Mouse (Mus musculus) urinary bladder, postnatal 14 days (tissue): Measurements from ENCODE around the gene Slc22a20.

Experiments used
- DNase-seq: peaks from one replicate; pipeline ENCODE4 v3.0.0; 2021; ENCODE audit warnings: low spot score

The Slc22a20 gene

DNA sequence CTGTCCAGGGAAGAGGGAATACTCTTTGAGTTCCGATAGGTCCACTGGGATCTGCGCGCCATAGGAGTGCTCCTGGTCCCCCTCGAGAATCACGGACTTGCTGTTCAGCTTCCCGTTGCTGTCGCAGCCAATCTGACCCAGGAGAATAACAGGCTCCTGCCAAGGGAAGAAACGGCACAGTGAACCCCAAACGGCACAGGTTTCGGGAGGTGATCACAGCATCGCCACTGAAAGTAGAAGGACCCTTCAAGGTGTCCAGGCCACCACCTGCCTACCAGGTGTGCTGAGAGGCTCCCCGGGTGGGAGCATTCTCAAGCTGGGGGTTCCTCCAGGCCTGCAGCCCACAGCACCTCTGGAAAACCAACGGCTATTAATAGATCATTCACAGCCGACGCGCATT lies 34.3 kb downstream of the Slc22a20 start:
- DNase-seq = no peak

DNA sequence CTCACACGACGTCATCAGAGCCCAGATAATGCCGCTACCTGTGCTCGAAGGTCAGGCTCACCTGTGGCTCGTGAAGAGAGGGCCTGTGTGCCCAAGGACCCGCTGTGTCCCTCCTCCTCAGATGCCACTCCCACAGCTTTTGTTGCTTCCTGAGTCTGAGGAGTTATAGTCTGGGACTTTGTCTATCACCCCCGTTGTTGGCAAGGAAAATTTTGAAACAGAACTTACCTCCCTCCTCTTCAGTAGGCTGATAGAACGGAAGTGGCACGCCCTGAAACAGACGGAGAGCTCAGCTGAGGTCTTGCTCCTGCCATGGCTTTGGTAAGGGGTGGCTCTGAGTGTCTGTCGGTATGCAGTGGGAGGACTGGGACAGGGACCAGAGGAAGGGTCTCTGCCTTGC lies 35.7 kb downstream of the Slc22a20 start:
- no peak for DNase-seq

DNA sequence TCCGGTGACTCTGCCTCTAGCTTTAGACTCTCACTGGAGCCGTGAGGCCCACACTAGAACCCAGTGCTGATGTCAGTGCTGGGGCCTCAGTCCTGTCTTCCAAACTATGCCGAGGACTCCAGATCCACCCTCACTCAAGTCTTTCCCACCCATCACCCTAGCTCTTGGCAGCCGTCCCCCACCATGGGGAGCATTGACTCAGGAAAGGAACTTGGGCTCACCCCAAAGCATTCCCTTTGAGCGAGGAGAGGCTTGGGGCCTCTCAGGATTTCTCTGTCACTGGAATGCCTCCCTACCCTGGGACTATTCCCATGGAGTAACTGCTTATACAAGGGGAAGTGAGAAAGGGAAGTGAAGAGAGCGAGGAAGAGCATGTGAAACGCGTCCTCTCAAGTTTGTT lies 40.1 kb downstream of the Slc22a20 start:
- DNase-seq = peak; percentile 63

DNA sequence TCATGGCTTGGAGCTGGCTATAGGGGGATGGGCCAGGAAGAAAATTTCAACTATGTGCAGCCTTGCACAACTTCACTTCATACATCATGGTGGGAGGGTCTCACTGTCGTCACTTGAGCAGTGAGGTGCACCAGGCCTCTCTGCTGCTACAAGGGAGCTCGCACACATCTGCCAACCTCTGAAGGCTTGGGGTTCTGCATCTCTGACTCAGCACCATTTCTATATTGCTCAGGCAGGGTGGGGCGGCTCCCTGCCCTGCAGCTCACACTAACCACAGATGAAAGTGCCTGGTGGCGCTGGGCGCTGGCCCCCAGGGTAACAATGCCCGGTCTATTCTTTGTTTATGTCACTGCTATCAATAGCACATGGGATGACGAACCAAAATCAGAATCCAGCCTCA lies 40.9 kb downstream of the Slc22a20 start:
- DNase-seq = peak; percentile 59

DNA sequence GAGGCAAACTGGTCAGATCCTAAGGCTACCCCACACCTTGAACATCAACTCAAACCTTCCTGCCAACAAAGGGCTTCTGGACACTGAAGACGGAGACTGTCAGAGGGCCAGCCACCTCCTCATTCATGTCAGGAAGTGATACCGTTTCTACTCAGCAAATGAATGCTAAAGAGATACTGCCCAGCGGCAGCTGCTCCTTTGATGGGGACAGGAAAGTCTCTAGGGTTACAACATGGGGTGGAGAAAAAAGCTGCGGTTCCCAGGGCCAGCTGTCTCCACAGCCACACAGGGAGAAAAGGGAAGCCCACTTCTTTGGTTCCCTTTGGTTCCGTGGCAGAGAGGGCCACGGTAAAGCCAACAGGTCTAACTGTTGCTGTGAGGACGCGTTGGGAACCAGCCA lies 41.8 kb downstream of the Slc22a20 start:
- no peak for DNase-seq

DNA sequence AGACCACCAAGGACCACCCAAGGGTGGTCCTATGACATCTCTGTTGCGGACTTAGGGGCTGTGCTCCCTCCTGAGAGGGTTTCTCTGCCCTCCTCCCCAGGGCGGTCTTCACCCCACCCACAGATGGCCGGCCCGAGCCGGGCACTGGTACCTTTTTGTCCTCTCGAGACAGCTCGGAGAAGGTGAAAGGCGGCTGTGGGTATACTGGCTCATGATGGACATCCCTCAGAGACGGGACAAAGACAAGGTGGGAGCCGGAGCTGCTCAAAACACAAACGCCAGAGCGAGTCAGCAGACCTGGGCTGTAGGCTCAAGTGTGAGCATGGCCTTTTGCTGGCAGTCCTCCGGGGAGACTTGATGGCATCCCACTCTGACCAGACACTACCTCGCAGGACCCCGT lies 42.5 kb downstream of the Slc22a20 start:
- no peak for DNase-seq

DNA sequence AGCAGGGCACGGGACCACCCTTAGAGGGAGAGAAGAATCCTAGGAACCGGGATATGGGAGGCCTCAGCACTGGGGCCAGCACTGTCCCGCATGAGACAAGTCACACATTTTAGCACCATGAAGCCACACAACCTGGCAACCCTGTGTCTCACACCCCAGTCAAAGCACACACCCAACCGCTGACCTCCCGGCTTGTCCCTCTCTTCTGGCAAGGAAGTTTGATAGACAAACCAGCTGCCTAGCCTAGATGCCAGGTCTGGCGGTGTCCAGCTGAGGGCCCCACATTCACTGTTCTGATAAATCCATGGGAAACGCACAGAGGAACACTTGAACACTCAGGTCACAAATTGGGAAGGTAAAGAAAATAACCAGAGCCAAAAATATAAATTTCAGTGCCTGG lies 43.4 kb downstream of the Slc22a20 start:
- DNase-seq = no peak

DNA sequence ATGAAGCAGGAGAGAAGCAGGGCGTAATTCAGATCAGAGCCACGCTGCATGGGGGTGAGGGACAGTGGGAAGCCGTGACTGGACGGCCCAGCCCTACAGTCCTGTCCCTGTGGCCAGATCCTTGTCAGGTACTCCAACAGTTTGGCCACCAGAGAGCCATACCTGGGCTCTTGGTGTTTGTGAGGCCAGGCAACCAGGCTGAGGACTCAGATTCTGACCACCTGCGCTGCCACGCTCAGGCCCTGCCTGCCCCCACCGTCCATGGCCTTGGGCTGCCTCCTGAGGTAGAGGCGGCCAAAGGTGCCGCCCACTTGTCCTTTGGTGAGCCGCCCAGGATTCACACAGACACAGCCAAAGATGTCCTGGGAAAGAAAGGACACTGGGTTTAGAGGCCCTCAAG lies 45.3 kb downstream of the Slc22a20 start:
- DNase-seq = no peak

DNA sequence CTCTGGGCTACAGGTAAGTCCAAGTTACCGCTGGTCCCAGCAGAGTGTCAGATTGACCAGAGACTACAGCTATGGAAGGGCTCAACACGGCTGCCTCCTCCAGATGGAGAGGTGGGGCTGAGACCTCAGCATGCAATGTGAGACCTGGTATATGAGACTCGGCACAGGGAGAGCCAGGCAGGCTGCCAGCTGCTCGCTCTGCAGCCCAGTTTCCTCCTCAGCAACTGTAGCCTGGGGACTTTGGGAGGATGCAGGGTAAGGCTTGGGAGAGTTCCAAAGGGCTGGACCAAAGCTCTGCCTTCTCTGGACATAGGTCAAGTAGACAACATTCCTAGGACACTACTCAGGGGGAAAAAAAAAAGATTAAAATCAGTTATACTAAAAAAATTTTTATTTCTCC lies 45.8 kb downstream of the Slc22a20 start:
- DNase-seq = peak; percentile 89

DNA sequence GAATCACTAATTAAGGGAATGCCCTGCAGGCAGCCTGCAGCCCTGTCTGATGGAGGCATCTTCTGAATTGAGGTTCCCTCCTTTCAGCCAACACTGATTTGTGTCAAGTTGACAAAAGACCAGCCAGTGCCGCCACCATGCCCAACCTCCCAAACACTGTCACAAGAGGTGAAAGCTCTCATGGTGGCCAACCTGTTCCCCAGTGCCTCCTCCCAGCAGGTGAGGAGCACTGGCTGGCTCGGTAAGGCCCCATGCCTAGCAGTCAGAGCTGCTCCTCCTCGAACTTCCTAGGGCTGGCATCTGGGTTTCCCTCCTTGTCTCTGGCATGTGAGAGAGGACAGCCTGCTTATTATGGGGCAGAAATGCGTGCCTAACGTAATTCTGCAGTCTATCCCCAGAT lies 46.2 kb downstream of the Slc22a20 start:
- DNase-seq = no peak

DNA sequence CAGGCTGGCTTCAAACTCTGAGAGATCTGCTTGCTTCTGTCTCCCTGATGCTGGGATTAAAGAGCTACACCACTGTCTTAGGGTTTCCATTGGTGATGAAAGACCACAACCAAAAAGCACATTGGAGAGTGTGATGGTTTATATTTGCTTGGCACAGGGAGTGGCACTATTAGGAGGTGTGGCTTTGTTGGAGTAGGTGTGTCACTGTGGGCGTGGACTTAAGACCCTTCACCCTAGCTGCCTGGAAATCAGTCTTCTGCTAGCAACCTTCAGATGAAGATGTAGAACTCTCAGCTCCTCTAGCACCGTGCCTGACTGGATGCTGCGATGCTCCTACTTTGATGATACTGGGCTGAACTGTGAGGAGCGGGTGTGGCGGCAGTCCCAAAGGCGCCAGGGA lies 47.4 kb downstream of the Slc22a20 start:
- no peak for DNase-seq

DNA sequence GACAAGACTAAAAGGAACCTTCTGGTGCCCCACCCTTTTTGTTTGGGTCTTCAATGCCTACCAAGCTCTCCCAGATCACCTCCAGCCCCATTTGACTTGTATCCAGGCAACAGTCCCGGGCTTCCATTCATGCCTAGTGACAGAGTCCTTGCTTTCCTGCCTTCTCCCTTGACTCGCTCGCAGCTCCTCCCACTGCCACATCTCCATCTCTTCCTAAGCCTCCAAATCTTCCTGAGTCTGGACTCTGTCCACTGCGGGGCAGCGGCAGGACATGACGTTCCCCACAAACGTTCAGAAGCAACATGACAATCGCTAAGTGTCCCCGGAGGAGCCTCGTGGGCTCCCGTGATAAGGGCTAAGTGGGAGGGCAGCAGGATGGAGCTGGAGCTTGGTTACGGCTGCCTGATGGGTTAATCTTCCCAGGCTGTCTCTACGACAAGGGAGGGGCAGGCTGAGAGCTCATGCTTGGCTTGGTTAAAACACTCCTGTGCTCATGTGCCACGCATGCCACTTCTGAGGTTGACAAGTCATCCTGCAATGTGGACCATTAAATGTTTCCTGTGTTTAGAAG lies 48.0 kb downstream of the Slc22a20 start:
- no peak for DNase-seq

DNA sequence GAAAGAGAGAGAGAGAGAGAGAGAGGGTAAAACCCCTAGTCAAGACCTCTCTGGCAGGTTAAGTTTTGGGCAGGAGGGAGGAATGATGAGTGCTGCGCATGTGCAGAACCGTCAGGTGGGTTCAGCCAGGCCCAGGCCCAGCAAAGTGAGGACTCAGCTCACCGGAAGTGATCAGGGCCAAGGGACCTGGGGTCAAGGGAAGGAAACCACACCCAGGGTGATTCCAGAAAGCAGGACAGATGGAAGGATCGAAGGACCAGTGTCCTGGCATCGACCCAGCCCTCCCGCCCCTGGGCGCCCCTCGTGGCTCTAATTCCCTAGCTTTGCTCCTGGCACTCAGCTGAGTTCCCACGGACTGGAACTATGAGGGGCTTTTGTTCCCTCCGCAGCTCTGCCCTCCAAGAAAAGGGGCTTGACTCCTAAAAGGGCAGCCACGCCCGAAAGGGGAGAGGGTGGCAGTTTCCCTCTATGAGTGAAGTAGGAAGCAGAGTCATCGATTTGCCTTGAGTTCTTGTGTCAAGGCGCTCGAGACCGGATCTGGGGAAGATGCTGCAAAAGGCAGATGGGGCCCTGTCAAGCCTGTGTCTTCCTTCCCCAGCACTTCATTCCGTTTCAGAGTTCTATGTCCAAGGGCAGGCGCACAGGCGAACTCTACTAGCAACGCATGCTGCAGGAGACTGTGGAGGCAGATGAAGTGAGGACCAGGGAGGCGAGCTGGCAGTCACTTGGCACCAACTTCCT lies 48.7 kb downstream of the Slc22a20 start:
- DNase-seq = no peak

DNA sequence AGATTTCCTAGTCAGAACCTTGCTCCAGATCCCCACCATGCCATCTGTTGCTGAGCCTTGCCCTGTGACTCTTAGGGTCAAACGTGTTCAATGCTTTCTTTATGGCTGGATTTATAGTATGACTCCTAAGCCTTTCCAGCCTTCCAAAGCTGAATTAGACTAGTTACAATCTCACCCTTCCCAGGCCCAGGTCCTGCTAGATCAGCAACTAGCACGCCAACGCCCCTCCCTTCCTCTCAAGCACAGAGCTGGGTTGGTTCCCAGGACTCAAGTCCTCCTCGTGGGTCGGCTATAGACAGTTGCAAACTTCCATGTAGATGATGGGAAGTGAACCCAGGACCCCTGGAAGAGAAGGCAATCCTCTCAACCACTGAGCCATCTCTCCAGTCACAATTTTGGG lies 50.3 kb downstream of the Slc22a20 start:
- DNase-seq = peak; percentile 54

DNA sequence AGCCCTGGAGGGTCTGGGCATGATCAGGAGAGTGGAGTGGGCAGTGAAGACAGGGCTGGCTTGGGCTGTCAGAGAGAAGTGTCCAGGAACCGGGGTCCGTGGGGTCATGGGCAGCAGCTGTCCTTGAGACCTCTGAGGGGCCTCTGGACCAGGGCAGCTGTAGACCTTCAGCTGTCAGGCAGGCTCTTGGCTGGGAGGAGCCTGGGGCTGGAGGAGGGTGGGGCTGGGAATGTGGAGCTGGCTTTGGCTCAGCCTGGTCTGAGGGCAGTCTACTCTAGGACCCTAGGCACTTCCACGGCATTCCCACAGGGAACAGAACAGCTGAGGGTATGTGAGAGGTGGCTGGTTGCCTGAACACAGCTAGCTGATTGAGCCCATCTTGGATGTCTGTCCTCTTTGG lies 50.7 kb downstream of the Slc22a20 start:
- peak; percentile 69 for DNase-seq

DNA sequence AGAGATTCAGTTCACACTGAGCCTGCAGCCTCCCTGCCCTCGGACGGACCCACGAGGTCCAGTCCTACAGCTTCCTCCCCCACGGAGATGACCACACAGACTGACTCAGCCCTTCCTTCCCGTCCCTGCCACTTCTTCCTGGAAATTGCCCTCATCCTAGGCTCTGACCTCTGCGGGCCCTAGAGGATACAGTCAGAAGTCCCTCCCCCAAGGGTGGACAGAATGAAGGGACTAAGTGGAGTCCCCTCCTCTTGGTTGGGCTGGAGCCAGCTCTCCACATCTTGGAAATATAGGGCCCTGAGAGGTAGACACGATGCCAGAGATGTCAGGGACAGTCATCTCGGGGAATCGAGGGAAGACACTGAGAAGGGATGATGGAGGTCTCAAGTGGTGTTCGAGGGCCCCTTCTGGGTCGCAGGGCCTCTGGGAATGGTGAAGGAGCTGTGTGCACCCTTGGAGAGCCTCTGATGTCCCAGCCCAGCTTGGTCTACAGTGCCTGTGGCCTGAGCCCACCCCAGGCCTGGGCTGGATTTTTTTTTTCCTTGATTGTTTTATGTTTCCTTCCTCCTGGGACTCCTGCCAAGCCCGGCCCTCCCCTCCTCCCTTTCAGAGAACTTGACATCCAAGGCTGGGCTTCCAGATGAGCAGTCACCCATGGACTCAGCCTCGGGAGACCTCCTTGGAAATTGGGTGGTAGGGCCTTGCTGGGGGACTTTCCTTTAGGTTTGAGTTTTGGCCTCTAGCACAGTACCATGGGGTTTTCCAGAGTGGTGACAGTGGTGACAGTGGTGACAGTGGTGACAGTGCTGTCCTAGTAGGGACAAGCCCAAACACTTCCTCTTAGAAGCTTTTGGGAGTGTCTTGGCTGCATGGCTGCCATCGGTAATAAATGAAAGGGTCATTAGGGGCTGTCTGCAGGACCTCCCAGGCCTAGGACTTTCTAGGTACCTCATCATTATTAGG lies 56.0 kb downstream of the Slc22a20 start:
- DNase-seq = peak; percentile 61

DNA sequence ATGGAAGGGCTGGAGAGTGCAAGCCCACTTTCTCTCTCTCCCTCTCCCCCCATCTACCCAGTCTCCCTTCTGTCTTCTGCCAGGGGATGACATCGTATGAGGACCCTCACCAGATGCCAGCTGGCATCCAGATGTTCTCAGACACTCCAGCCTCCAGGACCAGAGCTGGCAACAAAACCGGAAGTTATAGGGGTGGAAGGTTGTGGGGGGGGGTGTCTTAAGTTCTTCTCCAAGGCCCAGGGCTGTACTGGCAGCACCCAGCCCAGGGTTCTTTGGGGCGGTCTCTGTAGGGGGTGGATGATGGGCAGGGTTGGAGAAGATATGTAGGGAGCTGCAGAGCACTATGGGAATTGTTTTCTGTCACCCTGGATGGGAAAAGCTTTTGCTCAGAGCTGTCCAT lies 57.4 kb downstream of the Slc22a20 start:
- no peak for DNase-seq

DNA sequence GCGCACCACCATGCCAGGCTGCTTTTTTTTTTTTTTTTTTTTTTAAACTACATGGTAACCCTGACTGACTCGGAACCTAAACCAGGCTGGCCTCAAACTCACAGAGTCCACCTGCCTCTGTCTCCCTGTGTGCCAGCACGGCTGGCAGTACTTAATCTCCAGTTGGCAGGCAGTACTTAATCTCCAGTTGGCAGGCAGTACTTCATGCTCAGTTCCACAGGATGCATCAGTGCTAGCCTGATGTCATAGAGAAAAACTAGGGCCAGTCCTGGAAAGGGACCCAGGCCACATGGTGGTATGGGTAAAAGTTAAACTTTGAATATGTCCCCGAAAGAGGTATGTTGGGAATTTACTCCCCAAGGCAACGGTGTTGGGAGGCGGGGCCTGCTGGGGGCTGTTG lies 57.8 kb downstream of the Slc22a20 start:
- DNase-seq = no peak

DNA sequence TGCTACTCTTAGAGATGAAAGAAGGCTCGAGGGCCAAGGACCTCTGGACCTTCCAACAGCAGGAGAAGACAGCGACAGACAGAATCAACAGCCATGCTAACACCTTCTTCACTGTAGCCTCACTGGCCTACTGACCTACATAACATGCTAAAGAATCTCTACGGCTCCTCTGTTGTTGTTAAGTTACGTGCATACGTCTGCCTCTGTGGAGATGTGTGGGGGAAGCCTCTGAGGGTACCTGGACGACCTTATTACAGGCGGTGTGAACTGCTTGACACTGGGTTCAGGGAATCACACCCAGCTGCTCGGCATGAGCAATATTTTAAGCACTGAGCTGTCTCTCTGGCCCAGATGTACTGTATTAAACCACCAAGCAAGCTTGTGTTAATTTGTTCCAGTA lies 58.4 kb downstream of the Slc22a20 start:
- DNase-seq = no peak

DNA sequence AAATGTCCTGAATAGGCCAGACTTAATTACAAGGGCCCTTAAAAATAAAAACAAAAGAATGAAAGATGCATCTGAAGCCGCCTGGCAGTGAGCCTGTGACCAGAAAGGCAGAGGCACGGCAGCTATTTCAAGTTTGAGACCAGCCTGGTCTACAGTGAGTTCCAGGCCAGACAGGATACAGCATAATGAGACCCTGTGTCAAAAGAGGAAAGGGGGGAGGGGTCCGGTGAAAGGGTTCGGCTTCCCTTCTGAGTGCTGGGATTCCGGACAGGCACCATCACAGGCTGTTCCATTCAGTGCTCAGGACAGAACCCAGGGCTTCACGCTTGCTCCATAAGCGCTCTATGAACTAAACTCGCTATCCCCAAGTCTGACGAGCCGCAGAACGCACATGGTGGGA lies 58.9 kb downstream of the Slc22a20 start:
- no peak for DNase-seq

DNA sequence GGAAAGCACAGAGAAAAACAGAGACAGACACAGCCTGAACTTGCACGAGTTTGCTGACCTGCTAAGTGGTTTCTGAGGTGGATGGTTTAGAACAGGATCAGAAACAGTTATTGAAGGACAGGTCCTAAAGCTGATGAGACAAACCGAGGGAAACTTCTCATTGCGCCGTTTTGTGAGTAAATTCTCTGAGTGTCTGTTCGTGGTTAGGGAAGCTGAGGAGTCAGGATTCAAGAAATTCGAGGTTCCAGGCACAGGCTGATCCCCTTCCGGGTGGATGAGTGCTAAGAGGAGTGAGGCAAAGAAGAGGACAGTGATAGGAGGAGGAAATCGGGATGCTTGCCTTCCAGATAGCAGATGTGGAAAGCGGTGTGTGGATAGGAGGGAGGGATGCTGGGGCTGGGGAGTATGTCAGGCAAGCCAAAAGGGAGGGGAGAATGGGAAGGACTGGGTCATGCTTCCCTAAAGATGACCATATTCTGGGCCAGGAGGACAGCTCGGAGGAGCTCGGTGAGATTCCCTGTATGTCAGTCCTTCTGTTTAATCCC lies 60.6 kb downstream of the Slc22a20 start:
- DNase-seq = no peak

DNA sequence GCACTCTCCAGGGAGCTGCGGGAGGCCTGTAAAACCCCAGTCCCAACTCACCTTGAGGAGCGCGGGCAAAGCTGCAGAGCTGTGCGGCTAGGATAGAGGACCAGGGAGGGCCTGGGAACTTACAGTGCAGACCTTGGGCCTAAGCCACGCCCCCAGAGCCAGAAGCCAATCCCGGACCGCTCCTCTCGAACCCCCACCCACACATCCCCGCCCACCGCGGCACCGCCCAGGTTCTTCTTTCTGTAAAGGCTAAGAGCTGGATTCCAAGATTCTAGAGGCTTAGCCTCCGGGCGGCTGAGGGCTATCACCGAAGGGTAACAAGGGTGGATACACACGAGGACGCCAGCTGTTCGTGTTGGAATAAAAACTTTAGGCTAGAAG lies 61.2 kb downstream of the Slc22a20 start, which contains the start of gene Cdc42ep2:
Gene Cdc42ep2 (minus strand): TSS at position 104 of the 381 bp plus-strand sequence.
- peak; percentile 99 for DNase-seq
